Mouse (Mus musculus): ENCODE data around the gene Dtx2.
A peak's percentile ranks its signal among the peaks of the same experiment; 100 is the strongest.

Gene Dtx2

GRCm38 (mm10) chr5:136025712-136026111 lies 31.1 kb downstream of the Dtx2 start:
- no peak for DNase-seq (ENCODE audit: low read depth, low spot score)

GRCm38 (mm10) chr5:136026859-136027258 lies 32.3 kb downstream of the Dtx2 start:
- no peak for DNase-seq (ENCODE audit: low read depth, low spot score)

- no peak for DNase-seq (ENCODE audit: low read depth, low spot score)
These were observed 33.2 kb downstream of the Dtx2 start for GRCm38 (mm10) chr5:136027612-136028311.

GRCm38 (mm10) chr5:136034868-136035267 lies 40.3 kb downstream of the Dtx2 start:
- no peak for DNase-seq (ENCODE audit: low read depth, low spot score)

GRCm38 (mm10) chr5:136035285-136035684 lies 40.7 kb downstream of the Dtx2 start:
- DNase-seq (ENCODE audit: low read depth, low spot score) = no peak

GRCm38 (mm10) chr5:136036667-136037066 lies 42.1 kb downstream of the Dtx2 start:
- DNase-seq (ENCODE audit: low read depth, low spot score) = no peak

GRCm38 (mm10) chr5:136038258-136039214 lies 43.9 kb downstream of the Dtx2 start, which contains the start of gene Upk3b:
Gene Upk3b (plus strand): TSS chr5:136038496.
- no peak for DNase-seq (ENCODE audit: low read depth, low spot score)

GRCm38 (mm10) chr5:136040210-136040609 lies 45.6 kb downstream of the Dtx2 start:
- DNase-seq (ENCODE audit: low read depth, low spot score) = peak; percentile 79

- DNase-seq (ENCODE audit: low read depth, low spot score) = peak; percentile 87
These were observed 46.7 kb downstream of the Dtx2 start for GRCm38 (mm10) chr5:136041260-136041659.

GRCm38 (mm10) chr5:136041666-136042065 lies 47.1 kb downstream of the Dtx2 start:
- DNase-seq (ENCODE audit: low read depth, low spot score) = peak; percentile 75

GRCm38 (mm10) chr5:136044865-136045264 lies 50.3 kb downstream of the Dtx2 start:
- DNase-seq (ENCODE audit: low read depth, low spot score) = peak; percentile 65

GRCm38 (mm10) chr5:136045408-136045807 lies 50.8 kb downstream of the Dtx2 start:
- DNase-seq (ENCODE audit: low read depth, low spot score) = peak; percentile 61

GRCm38 (mm10) chr5:136045987-136046386 lies 51.4 kb downstream of the Dtx2 start:
- DNase-seq (ENCODE audit: low read depth, low spot score) = peak; percentile 92

GRCm38 (mm10) chr5:136048541-136048940 lies 53.9 kb downstream of the Dtx2 start:
- peak; percentile 45 for DNase-seq (ENCODE audit: low read depth, low spot score)

- no peak for DNase-seq (ENCODE audit: low read depth, low spot score)
These were observed 55.3 kb downstream of the Dtx2 start for GRCm38 (mm10) chr5:136049926-136050325.

- peak; percentile 42 for DNase-seq (ENCODE audit: low read depth, low spot score)
These were observed 56.9 kb downstream of the Dtx2 start for GRCm38 (mm10) chr5:136051231-136052085.

GRCm38 (mm10) chr5:136052861-136053655 lies 58.5 kb downstream of the Dtx2 start:
- DNase-seq (ENCODE audit: low read depth, low spot score) = peak; percentile 86

GRCm38 (mm10) chr5:136054301-136055077 lies 59.9 kb downstream of the Dtx2 start, which contains the start of gene Upk3bl:
Gene Upk3bl (plus strand): TSS chr5:136054492.
- DNase-seq (ENCODE audit: low read depth, low spot score) = no peak

- DNase-seq (ENCODE audit: low read depth, low spot score) = no peak
These were observed 61.5 kb downstream of the Dtx2 start for GRCm38 (mm10) chr5:136056062-136056461.

GRCm38 (mm10) chr5:136057085-136057484 lies 62.5 kb downstream of the Dtx2 start:
- no peak for DNase-seq (ENCODE audit: low read depth, low spot score)

Measured in ZHBTc4 (cell line).